Mouse (Mus musculus) gastrocnemius, postnatal 36 days (tissue): ENCODE results near the gene Ankrd12. TPM values are rescaled to one million over a fixed set of nuclear protein-coding genes. Genes with fewer than 3 reads are reported as not detected.
"Not testable (repeated sequence)": the region's sequence is repeated elsewhere in the genome, so short reads cannot be mapped to it uniquely, and the experiment has no call there.

Source experiments
- DNase-seq, 2 experiments: peaks; one replicate each; pipeline ENCODE4 v3.0.0; 2022
- intact Hi-C: fragments of 180-260 bp; cut with DNase I; formaldehyde crosslinking; loops from one replicate; pipeline ENCODE4 v1.15.1; 2025
- total RNA-seq, 2 experiments: library from RNA; stranded (reverse); gene quantifications; 2 replicates each; pipeline ENCODE4 v1.2.3; 2021

Gene Ankrd12
- total RNA-seq, 2 experiments from 2014 or later, result 10.2 to 14.6 TPM

DNA sequence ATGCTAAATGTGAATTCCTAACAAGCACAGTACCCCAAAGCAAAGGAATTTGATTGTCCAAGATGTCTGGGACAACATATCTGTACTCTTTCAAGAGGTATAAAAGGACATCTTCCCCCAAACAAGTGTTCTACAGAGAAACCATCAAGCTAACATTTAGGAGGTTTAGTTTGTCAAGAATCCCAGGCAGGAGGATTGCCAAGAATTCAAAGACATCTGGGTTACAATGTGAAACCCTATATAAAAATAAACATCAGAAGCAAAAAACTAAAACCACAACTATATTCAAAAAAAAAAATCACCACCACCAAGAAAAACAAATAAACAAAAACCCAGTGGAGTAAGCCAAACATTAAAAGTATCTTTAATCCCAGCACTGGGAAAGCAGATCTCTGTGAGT, 13.4 kb upstream of the Ankrd12 start:
- intact Hi-C loops, result no loop called here
- no peak for DNase-seq

DNA sequence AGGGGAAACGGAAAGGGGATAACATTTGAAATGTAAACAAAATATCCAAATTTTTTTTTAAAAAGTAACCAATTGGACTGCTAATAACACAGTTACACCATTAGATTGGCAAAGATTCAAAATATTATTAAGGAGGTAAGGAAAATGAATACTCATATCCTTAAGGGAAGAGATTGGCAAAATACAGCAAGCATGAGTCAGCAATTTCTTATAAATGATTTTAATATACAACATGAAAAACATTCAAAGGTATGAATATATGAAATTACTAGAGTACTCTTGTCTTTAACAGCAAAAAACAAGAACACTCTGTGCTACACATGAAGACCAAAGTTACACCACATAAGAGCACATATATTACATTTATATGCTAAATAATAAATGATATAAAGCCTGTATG, 8.1 kb upstream of the Ankrd12 start:
- intact Hi-C loops, result no loop called here
- DNase-seq, result no peak

DNA sequence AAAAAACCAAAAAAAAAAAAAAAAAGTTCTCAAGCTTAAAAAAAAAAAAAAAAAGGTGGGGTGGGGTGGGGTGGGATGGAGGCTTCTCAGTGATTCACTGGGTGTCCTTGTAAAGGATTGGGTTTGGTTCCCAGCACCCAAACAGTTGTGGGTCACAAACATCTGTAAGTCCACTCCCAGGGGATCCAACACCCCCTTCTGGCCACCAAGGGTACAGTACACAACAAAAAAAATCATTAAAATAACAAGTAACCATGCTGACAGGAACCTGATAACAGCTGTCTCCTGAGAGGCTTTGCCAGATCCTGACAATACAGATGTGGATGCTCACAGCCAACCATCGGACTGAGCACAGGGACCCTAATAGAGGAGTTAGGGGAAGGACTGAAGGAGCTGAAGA, 7.6 kb upstream of the Ankrd12 start:
- intact Hi-C loops, result no loop called here

DNA sequence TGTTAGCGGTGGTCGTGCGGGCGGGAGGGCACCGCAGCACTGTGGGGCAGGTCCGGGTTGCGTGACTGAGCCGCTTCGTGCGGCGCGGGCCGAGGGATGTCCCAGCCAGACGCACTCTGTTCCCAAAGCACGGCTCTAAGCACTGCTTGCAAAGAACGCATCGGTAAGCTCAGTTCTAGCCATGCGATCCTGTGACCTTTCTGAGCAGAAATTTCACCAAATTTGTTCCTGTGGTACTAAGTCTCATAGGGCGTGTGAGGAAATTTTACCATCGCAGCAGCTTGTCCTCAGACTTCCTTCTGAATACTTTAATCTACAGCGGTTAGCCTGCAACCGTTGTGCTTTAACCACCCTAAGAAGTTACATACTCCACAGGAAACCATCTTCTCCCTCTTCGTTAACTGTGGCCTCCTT, 555 bp upstream of the Ankrd12 start:
- DNase-seq, result no peak
- intact Hi-C loops, result no loop called here

More for the DNA sequence above, 7.6 kb upstream of the Ankrd12 start:
- no peak for DNase-seq

DNA sequence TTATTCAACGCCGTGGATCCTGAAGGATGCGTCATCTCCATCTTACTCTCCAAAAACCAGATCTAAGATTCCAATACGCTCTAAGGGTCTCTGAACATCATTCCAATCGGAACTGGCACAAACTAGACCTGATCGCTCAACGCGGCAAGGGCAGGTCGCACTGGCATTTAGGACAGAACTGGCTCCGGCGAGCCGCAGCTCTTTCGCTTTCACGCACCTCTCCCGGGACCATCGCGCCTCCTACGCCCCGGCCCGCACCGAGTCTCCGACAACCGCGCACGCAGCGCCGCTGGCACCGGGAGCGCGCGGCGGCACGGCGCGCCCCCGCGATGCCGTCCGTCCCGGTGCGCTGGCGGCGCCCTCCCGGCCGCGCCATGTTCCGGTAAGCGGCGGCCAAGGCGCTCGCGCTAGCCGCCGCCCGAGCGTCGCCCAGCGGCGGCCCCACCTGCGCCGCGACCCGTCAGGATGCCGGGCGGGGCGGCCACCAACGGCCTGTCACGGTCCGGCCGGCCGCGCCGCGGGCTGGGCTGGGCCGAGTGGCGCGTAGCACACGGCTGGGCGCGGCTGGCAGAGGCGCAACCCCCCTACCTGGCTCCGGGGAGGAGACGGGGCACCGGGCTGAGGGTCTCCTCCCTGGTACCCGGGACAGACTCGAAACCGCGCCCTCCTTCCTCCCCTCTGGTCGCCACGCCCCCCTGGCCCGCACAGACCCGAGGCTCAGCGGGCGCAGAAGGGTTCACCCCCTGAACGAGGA, 538 bp downstream of the Ankrd12 start:
- intact Hi-C loops, result no loop called here

DNA sequence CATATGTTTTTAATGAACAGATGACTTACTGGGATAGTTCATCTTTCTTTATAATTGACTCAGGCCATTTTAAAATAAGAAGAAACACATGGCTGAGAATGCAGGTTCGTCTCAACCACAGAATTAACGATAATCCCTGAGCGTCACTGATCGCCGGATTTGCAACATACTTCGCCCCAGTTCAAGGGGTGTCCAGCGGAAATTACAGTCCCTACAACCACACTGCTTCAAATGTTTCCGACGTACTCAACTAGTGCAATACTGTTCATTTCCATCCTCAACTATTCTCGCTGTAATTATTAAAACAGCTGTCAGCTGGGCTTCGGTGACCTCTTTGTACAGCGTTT, 1.1 kb downstream of the Ankrd12 start:
- intact Hi-C loops, result no loop called here
- no peak for DNase-seq

More for the DNA sequence above, 538 bp downstream of the Ankrd12 start:
- DNase-seq, result peak; percentile 26

DNA sequence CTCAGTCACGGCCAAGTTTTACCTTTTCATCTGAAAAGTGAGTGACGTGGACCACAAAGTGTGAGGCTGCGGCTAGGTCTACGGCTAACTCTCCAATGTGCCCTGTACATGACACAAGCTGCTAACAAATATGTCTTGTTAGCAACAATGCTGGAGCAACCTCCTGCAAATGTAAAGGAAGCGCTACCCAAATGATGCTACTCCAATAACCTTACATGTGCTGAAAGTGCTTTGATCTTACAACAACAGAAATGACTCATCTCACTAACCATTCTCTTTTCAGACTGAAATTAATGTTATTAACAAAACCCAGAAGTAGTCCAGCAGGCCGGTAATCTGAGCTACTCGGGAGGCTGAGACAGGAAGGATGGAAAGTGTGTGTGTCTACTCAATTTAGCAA, 2.9 kb downstream of the Ankrd12 start:
- intact Hi-C loops, result no loop called here
- DNase-seq, result no peak

DNA sequence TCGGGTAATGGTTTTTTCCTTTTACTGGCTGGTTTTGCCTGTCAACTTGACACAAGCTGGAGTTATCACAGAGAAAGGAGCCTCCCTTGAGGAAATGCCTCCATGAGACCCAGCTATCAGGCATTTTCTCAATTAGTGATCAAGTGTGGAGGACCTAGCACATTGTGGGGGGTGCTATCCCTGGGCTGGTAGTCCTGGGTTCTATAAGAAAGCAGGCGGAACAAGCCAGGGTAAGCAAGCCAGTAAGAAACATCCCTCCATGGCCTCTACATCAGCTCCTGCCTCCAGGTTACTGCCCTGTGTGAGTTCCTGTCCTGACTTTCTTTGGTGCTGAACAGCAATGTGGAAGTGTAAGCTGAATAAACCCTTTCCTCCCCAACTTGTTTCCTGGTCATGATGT, 7.9 kb downstream of the Ankrd12 start:
- intact Hi-C loops, result not testable (repeated sequence)

DNA sequence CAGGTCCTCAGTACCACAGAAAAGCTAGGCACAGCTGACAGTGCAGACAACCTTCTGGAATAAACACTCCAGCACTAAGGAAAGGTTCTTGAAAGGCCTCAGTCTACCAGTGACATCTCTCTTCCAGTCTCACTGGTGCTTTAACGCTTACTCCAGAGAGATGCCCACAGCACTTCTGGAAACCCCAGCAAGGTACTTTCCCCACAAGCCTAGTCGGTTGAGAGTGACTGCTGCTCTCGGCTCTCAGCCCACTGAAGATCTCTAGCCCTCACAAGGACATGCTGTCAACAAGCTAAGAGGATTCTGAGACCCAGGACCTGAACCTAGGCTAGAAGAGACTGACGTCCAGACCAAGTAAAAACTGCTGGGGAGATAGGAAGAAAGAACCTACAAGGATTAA, 11.8 kb downstream of the Ankrd12 start:
- intact Hi-C loops, result no loop called here
- no peak for DNase-seq

More for the DNA sequence above, 7.9 kb downstream of the Ankrd12 start:
- DNase-seq, result not testable (repeated sequence)

DNA sequence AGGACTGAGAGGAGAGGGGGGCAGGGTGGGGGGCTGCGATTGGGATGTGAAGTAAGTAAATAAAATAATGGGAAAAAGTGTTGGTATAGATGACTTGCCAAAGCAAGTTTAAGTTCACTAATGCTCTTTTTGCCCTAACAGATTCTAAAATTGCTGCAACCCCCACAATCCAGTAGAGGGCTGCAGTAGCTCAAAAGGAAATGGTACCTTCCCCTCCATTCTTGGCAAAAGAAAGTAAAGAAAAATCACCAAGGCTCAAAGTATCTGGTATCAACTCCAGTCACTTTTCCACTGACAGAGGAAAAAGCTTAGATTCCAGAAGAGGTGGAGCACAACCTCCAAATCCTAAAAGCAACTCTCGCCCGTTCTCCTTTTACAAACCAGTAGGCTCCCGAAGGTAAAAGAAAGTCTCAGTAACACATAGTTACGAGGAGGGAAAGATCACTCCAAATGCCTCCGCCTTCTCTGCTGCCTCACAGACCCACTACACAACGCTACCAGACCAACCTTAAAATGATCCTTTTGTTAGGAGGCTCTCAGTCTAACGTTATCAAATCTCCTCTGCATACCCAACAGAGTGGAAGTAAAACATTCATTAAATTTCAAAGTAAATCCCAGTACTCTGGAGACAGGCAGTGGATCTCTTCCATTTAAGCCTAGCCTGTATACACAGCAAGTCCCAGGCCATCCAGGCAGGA, 15.5 kb downstream of the Ankrd12 start:
- DNase-seq, result no peak
- intact Hi-C loops, result no loop called here

DNA sequence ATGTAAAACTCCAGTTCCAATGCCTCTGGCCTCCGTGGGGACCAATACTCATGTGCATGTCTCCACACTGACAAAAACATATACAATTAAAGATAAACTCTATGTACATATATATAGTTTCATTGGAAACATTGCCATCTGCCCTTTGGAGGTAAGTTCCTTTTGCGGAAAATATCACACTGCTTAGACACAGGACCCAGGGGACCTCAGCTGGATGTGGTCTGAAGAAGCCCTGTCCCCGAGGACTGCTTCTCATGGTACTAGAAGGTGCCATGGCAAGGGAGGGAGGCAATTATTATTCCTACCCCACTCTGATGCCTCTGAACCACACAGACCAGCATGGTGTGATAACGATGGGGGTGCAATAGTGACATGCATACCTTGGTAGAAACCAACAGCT, 18.7 kb downstream of the Ankrd12 start:
- no peak for DNase-seq
- intact Hi-C loops, result no loop called here

DNA sequence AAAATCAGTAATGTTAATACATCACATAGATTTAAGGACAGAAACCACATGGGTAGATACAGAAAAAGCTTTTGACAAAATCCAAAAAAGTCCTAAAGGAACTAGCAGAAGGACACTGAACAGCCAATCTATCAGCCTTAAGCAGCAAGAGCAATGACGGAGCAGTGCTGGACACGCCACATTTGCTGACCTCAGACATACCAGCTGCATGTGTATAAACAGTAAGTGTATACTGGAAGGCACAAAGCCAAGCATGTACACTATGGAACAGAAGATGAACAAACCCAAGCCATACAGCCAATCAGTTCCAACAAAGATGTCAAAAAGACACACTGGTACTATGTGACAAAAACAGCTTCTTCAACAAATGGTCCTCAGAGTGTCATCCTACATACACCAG, 19.7 kb downstream of the Ankrd12 start:
- DNase-seq, result no peak
- intact Hi-C loops, result no loop called here

DNA sequence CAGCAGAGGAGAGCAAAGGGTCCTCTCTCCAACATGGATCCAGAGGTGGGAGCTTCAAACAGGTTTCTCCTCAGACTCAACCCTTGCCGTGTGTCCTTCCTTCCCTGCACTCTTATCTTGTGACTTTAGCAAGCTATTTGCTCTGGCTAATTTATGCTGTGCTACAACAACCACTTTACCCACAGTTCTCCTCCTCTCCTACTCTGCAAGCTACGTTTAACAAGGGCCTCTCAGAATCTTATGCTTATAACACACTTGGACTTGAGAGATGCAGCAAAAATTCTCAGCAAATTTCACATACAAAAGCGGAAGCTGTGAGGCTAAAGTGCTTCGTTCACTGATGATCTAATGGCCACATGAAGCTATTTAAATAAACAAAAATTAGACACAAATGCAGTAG, 23.5 kb downstream of the Ankrd12 start:
- DNase-seq, result no peak
- intact Hi-C loops, result no loop called here

DNA sequence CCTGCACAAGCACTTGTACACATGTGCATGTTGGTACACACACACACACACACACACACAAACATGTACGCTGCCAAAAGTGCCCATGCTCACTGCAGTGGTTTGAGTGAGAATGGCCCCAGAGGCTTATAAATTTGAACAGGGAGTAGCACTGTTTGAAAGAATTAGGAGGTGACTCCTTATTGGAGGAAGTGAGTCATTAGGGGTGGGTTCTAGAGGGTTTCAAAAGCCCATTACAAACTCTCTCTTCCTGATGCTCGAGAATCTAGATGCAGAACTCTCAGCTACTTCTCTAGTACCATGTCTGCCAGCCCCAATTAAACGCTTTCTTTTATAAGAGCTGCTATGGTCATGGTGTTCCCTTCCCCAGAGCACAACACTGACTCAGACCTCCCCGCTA, 28.1 kb downstream of the Ankrd12 start:
- intact Hi-C loops, result no loop called here
- no peak for DNase-seq

DNA sequence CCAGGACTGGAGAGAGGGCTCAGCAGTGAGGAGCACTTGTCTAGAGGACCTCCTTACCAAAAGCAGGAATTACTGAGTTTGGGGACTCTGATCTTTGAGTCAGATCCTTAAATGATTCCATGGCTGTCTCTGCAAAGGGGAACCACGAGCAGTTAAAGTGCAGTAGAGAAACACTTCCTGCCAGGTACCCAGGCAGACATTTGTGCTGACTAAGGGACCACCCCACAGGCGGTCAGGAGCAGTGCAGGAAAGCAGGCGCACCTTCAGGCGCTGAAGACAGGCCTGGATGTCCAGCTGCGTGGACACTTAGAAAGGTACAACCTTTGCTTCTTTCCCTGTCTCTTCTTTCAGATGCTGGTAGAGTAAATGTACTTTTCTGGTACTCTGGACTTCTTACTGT, 28.7 kb downstream of the Ankrd12 start:
- no peak for DNase-seq
- intact Hi-C loops, result no loop called here

DNA sequence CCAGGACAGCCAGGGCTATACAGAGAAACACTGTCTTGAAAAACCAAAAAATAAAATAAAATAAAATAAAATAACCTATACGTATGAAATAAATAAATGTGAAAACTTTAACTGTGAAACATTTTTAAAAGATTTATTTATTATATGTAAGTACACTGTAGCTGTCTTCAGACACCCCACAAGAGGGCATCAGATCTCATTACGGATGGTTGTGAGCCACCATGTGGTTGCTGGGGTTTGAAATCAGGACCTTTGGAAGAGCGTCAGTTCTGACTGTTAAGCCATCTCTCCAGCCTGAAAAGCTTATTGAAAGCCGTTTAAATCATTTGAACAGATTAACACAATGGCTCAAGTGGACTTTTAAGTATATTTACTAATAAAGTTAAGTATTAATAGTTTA, 33.2 kb downstream of the Ankrd12 start:
- DNase-seq, intact Hi-C loops: not testable (repeated sequence)

DNA sequence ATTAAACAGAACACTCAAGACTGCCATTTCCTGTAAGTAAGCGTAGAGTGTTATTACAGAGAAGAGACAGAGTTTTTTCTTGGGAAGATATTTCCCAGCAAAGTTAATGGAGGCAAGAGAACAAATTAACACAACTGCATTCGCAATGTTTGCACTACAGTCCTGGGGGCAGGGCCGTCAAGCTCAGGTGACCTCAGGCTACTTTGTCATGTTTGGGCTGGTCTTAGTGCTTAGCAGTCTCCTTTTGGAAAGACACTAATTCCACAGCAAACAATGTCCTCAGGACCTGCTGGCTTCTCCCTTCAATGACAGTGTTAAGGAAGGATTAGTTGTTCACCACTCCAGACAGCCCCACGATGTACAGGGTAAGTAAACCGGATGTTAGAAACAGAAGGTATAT, 35.9 kb downstream of the Ankrd12 start:
- no peak for DNase-seq
- intact Hi-C loops, result no loop called here

DNA sequence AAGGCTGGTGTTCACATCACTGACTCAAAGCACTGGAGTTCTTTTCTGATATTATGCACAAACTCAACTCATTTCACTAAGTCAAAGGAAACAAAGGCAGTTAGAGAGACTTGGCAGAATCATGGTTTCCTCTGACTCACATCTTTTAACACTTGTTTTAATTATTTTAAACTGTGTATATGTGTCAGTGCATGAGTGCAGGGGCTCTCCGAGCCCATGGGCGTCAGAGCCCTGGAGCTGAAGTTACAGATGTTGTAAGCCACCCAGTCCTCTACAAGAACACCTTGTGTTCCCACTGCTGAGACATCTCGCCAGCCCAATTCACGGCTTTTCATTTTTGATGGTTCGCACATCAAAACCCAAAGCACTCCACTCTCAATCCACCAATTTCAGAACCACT, 43.6 kb downstream of the Ankrd12 start:
- DNase-seq, result no peak
- intact Hi-C loops, result no loop called here

DNA sequence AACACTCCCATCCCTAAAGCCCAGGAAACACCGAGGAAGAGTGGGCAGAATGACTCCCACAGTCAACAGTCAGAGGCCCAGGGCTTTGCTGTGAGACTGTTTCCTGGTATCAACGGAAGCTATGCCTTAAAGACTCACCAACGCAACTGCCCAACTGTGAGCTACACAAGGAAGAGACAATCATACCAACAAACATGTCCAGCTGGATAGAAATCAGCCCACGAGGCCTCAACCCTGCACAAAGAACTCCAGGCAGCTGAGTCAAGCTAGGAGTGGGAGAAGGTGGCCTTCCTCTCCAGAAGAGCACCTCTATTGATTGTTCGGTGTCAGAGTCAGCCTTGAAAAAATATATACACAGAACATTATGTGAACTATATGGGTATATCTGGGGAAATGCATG, 44.9 kb downstream of the Ankrd12 start:
- intact Hi-C loops, result no loop called here
- no peak for DNase-seq

DNA sequence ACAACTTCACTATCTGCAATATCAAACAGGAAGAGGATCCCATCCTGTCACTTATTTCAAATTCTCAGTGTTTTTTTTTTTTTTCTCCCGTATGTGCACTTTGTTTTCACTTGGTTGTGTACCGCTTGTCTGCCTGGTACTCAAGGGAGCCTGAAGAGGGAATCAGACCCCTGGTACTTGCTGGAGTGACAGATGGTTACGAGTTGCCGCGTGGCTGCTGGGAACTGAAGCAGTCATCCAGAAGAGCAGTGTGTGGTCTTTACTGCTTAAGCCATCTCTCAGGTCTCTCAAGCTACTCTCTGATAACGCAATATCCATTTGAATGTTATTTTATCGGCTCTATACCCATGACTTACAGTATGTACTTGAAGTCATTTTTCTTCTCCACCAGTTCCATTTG, 52.7 kb downstream of the Ankrd12 start:
- intact Hi-C loops, result no loop called here
- no peak for DNase-seq

DNA sequence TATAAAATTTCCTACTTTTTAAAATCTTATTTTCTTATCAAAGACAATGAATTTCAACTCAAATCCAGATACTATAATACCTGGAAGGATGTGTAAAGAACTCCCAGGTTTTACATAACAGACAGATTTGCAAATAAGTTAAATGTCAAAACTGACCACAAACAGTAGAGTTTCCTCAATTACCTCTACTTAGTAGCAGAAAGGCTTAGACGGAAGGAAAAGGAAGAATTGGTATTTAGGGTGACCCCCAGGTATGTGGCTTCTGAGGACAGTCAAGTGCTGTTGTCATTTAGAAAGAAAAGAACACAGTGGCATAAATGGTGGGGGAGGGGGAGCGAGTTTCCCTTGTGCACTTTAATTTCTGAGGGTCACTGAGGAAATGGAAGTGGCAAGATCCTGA, 65.1 kb downstream of the Ankrd12 start:
- no peak for DNase-seq
- intact Hi-C loops, result no loop called here

DNA sequence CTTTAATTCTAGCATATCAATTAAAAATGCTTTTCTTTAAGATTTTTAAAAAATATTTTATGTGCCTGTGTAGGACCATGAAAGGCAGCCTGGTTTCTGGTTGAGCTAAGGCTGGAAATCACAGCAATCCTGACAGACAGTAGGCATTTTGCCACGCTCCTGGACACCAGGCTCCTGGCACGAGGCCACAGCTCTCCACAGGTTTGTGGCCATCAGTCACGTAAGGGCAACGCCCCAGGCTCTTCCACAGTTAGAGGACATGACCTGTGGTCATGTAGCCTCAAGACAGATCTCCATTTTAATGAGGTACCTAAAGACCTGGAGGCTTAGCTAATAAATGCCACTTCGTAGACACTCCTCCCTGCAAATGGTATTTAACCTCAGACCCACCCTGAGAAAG, 69.0 kb downstream of the Ankrd12 start:
- no peak for DNase-seq
- intact Hi-C loops, result no loop called here
